Mouse (Mus musculus) liver, adult 2 months (tissue): ENCODE measurements around the gene Rere.

Experiments
- CTCF ChIP-seq: fragments of 200-500 bp; IDR thresholded peaks from 2 replicates; pipeline ENCODE4 v1.5.1; 2011; ENCODE audit warnings: low read depth, low read length, control low read depth
- POLR2A ChIP-seq: fragments of 200-500 bp; IDR thresholded peaks from 2 replicates; pipeline ENCODE4 v1.6.1; 2011; ENCODE audit warnings: low read length, control low read depth; ENCODE audit not compliant: insufficient read depth; ENCODE audit errors: extremely low read depth

DNA sequence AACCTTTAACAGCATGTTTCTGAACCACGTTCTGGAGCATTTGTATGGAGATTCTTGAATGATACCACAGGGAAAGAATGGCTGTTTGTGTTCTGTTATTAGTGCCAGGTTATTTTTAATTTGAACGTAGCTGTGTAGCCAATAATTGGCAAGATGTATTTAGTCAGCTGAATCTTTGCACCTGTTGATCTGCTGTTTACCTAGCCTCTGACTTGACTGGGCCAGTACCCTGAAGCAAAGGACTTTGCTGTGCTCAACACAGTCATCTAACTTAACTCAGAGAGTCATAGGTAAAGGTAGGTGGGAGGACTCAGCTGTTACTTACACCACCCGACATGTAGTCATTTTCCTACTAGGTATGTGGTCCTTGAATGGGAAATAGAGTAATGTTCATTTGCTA is 278.1 kb downstream of the Rere start:
- TF ChIP-seq POLR2A (no peak), CTCF (no peak)
